Mouse (Mus musculus) kidney, embryonic 16.5 days (tissue): Measurements from ENCODE around the gene Adamtsl1. TPM values are rescaled to one million over a fixed set of nuclear protein-coding genes. Genes with fewer than 3 reads are reported as not detected.

Source experiments
- ATAC-seq: fragments of 200-750 bp; cut with Nextera tagmentation; 2 replicates; pipeline ENCODE4 v1.8.0; 2017; ENCODE audit warnings: moderate TSS enrichment; ENCODE audit not compliant: low FRiP score, low TSS enrichment
- H3K27ac ChIP-seq: fragments of 300-500 bp; sonication (generic); 2 replicates; pipeline ENCODE4 v1.5.1; 2014; ENCODE audit warnings: low read length
- H3K27me3 ChIP-seq: fragments of 300-500 bp; sonication (generic); 2 replicates; pipeline ENCODE4 v1.6.1; 2014; ENCODE audit warnings: low read length, control low read depth, mixed read lengths; ENCODE audit not compliant: insufficient read depth
- H3K36me3 ChIP-seq: fragments of 300-500 bp; sonication (generic); 2 replicates; pipeline ENCODE4 v1.6.1; 2014; ENCODE audit warnings: low read length, control low read depth, mixed read lengths; ENCODE audit not compliant: insufficient read depth
- H3K4me1 ChIP-seq: fragments of 300-500 bp; sonication (generic); 2 replicates; pipeline ENCODE4 v1.6.1; 2014; ENCODE audit warnings: low read length, control low read depth, mixed read lengths; ENCODE audit not compliant: insufficient read depth
- H3K4me2 ChIP-seq: fragments of 300-500 bp; sonication (generic); replicated peaks from 2 replicates; pipeline ENCODE4 v1.6.1; 2014; ENCODE audit warnings: low read depth, low read length
- H3K4me3 ChIP-seq: fragments of 300-500 bp; sonication (generic); 2 replicates; pipeline ENCODE4 v1.5.1; 2014; ENCODE audit warnings: mild to moderate bottlenecking, low read length
- H3K9ac ChIP-seq: fragments of 300-500 bp; sonication (generic); replicated peaks from 2 replicates; pipeline ENCODE4 v1.6.1; 2014; ENCODE audit warnings: low read length
- H3K9me3 ChIP-seq: fragments of 300-500 bp; sonication (generic); 2 replicates; pipeline ENCODE4 v1.6.1; 2016; ENCODE audit warnings: low read length, control low read depth
- WGBS: fragments of 180-500 bp; shearing (Covaris S2); extraction: QIAGEN DNeasy Blood & Tissue Kit; methylation state at CpG from one replicate; pipeline ENCODE4 v1.1.7; 2014; 5-methylcytosine and 5-hydroxymethylcytosine counted together
- polyA plus RNA-seq: library from polyadenylated mRNA; unstranded; fragments of >200 nt; fragmentation: Nextera tagmentation; extraction: Ambion mirVana; gene quantifications from 2 replicates; pipeline ENCODE4 v1.2.1, GENCODE M21; 2015

The Adamtsl1 gene
- polyA plus RNA-seq, 1 experiment from 2014 or later = 18.1 TPM

GRCm38 (mm10) chr4:86422586-86422985 is 908.6 kb downstream of the Adamtsl1 start:
- H3K36me3 ChIP-seq = no peaks in the 10 kb centered on the region
- no peak for ATAC-seq
- H3K9me3 ChIP-seq = no peaks in the 10 kb centered on the region
- 57% methylated on average over 6 of the region's 6 CpGs for WGBS
- no peak overlapping the region for H3K4me2 ChIP-seq
- no peaks in the 10 kb centered on the region for H3K27me3 ChIP-seq
- no peak overlapping the region for H3K4me3 ChIP-seq
- no peaks in the 10 kb centered on the region; the same call in 1 of the 2 replicates for H3K4me1 ChIP-seq
- no peak overlapping the region for H3K9ac ChIP-seq
- no peak overlapping the region for H3K27ac ChIP-seq

GRCm38 (mm10) chr4:86425581-86425980 is 911.6 kb downstream of the Adamtsl1 start:
- Histone ChIP-seq H3K4me1 (no peaks in the 10 kb centered on the region; the same call in 1 of the 2 replicates), H3K4me2 (no peak overlapping the region), H3K9ac (no peak overlapping the region), H3K27me3 (no peaks in the 10 kb centered on the region), H3K4me3 (no peak overlapping the region), H3K27ac (no peak overlapping the region), H3K36me3 (no peaks in the 10 kb centered on the region), H3K9me3 (no peaks in the 10 kb centered on the region)
- ATAC-seq = no peak
- 70% methylated on average over 7 of the region's 7 CpGs for WGBS

- H3K36me3 ChIP-seq = no peaks in the 10 kb centered on the region
- H3K9ac ChIP-seq = no peak overlapping the region
- no peak overlapping the region for H3K4me2 ChIP-seq
- ATAC-seq = no peak; the same call in 1 of the 2 replicates
- no peaks in the 10 kb centered on the region for H3K27me3 ChIP-seq
- 68% methylated on average over 11 of the region's 11 CpGs for WGBS
- H3K4me3 ChIP-seq = no peak overlapping the region
- H3K27ac ChIP-seq = no peak overlapping the region
- H3K4me1 ChIP-seq = no peaks in the 10 kb centered on the region; the same call in 1 of the 2 replicates
- H3K9me3 ChIP-seq = no peaks in the 10 kb centered on the region
Measured at GRCm38 (mm10) chr4:86426549-86426948, 912.6 kb downstream of the Adamtsl1 start.

GRCm38 (mm10) chr4:86427312-86427711 is 913.3 kb downstream of the Adamtsl1 start:
- H3K27ac ChIP-seq = no peak overlapping the region
- no peaks in the 10 kb centered on the region for H3K36me3 ChIP-seq
- H3K4me3 ChIP-seq = no peak overlapping the region
- no peak for ATAC-seq
- no peaks in the 10 kb centered on the region for H3K27me3 ChIP-seq
- H3K4me1 ChIP-seq = no peaks in the 10 kb centered on the region; the same call in 1 of the 2 replicates
- no peaks in the 10 kb centered on the region for H3K9me3 ChIP-seq
- H3K4me2 ChIP-seq = no peak overlapping the region
- WGBS = 85% methylated on average over 5 of the region's 5 CpGs
- no peak overlapping the region for H3K9ac ChIP-seq

GRCm38 (mm10) chr4:86428091-86428745 is 914.2 kb downstream of the Adamtsl1 start:
- no peaks in the 10 kb centered on the region for H3K9me3 ChIP-seq
- WGBS = 90% methylated on average over 6 of the region's 6 CpGs
- no peak overlapping the region for H3K9ac ChIP-seq
- no peak overlapping the region for H3K4me2 ChIP-seq
- no peaks in the 10 kb centered on the region; the same call in 1 of the 2 replicates for H3K4me1 ChIP-seq
- no peak overlapping the region for H3K4me3 ChIP-seq
- no peaks in the 10 kb centered on the region for H3K27me3 ChIP-seq
- H3K36me3 ChIP-seq = no peaks in the 10 kb centered on the region
- no peak for ATAC-seq
- no peak overlapping the region for H3K27ac ChIP-seq

- H3K27ac ChIP-seq = no peak overlapping the region
- H3K9ac ChIP-seq = no peak overlapping the region
- no peaks in the 10 kb centered on the region for H3K9me3 ChIP-seq
- ATAC-seq = no peak
- no peaks in the 10 kb centered on the region for H3K36me3 ChIP-seq
- H3K27me3 ChIP-seq = no peaks in the 10 kb centered on the region
- peaks cover 14% of the 10 kb centered on the region for H3K4me1 ChIP-seq
- WGBS = 91% methylated on average over 3 of the region's 3 CpGs
- H3K4me2 ChIP-seq = no peak overlapping the region
- no peak overlapping the region for H3K4me3 ChIP-seq
Measured at GRCm38 (mm10) chr4:86435631-86436030, 921.7 kb downstream of the Adamtsl1 start.

GRCm38 (mm10) chr4:86436336-86436735 is 922.4 kb downstream of the Adamtsl1 start:
- Histone ChIP-seq H3K4me1 (peaks cover 14% of the 10 kb centered on the region), H3K36me3 (no peaks in the 10 kb centered on the region), H3K27ac (no peak overlapping the region), H3K9me3 (no peaks in the 10 kb centered on the region), H3K9ac (no peak overlapping the region), H3K27me3 (no peaks in the 10 kb centered on the region), H3K4me3 (no peak overlapping the region), H3K4me2 (no peak overlapping the region)
- ATAC-seq = peak; percentile 87
- WGBS = 45% methylated on average over 3 of the region's 3 CpGs

GRCm38 (mm10) chr4:86450468-86450867 is 936.5 kb downstream of the Adamtsl1 start:
- H3K27ac ChIP-seq = no peak overlapping the region
- H3K27me3 ChIP-seq = no peaks in the 10 kb centered on the region
- H3K36me3 ChIP-seq = no peaks in the 10 kb centered on the region
- no peak overlapping the region for H3K4me2 ChIP-seq
- H3K4me1 ChIP-seq = no peaks in the 10 kb centered on the region
- no peak overlapping the region for H3K4me3 ChIP-seq
- 67% methylated on average over 3 of the region's 3 CpGs for WGBS
- H3K9ac ChIP-seq = no peak overlapping the region
- ATAC-seq = no peak
- no peaks in the 10 kb centered on the region for H3K9me3 ChIP-seq

- Histone ChIP-seq H3K9me3 (no peaks in the 10 kb centered on the region), H3K4me2 (no peak overlapping the region), H3K4me3 (no peak overlapping the region), H3K27ac (no peak overlapping the region), H3K9ac (no peak overlapping the region), H3K27me3 (no peaks in the 10 kb centered on the region), H3K36me3 (no peaks in the 10 kb centered on the region), H3K4me1 (no peaks in the 10 kb centered on the region)
- no peak for ATAC-seq
- WGBS = 86% methylated on average over 5 of the region's 5 CpGs
Measured at GRCm38 (mm10) chr4:86464808-86465207, 950.8 kb downstream of the Adamtsl1 start.
